Mouse (Mus musculus): ENCODE results near the gene Cdk6. TPM values are rescaled to one million over a fixed set of nuclear protein-coding genes. Genes with fewer than 3 reads are reported as not detected.
"Not testable (repeated sequence)": the region's sequence is repeated elsewhere in the genome, so short reads cannot be mapped to it uniquely, and the experiment has no call there.

Gene Cdk6
- polyA plus RNA-seq (2016; fragmentation: Nextera tagmentation; extraction: Ambion mirVana): 16.5 and 21.6 TPM in 2 replicates

GRCm38 (mm10) chr5:3341111-3341911 is at the start of gene Cdk6:
TSS of gene Cdk6 (plus strand) at chr5:3341485.
- Histone ChIP-seq H3K27me3 (ENCODE audit: low read depth, poor library complexity, severe bottlenecking) (peaks cover 31% of the 10 kb centered on the region), H3K36me3 (no peaks in the 10 kb centered on the region), H3K27ac (replicated peaks) (peak within 1 kb of the TSS; percentile 88), H3K4me1 (peaks cover 37% of the 10 kb centered on the region), H3K9me3 (replicated peaks) (0 out of 2 replicates have a peak, but pooled peaks cover 3% of the 10 kb centered on the region), H3K4me3 (peak within 1 kb of the TSS; percentile 79)
- WGBS: under 1% methylated on average over 58 of the region's 59 CpGs
- peak; percentile 64 for DNase-seq (ENCODE audit: low spot score)

GRCm38 (mm10) chr5:3293666-3294065 is 47.6 kb upstream of the Cdk6 start:
- Histone ChIP-seq H3K4me3 (no peak overlapping the region), H3K9me3 (replicated peaks) (no peaks in the 10 kb centered on the region), H3K27me3 (ENCODE audit: low read depth, poor library complexity, severe bottlenecking) (no peaks in the 10 kb centered on the region), H3K27ac (replicated peaks) (no peak overlapping the region), H3K4me1 (peaks cover 8% of the 10 kb centered on the region), H3K36me3 (no peaks in the 10 kb centered on the region)
- 84% methylated on average over 4 of the region's 4 CpGs for WGBS
- no peak for DNase-seq (ENCODE audit: low spot score)

GRCm38 (mm10) chr5:3300801-3301457 is 40.4 kb upstream of the Cdk6 start:
- no peak for DNase-seq (ENCODE audit: low spot score)
- H3K9me3 ChIP-seq (replicated peaks): no peaks in the 10 kb centered on the region; the same call in 1 of the 2 replicates
- H3K27me3 ChIP-seq (ENCODE audit: low read depth, poor library complexity, severe bottlenecking): no peaks in the 10 kb centered on the region
- H3K4me1 ChIP-seq: no peaks in the 10 kb centered on the region
- no peak overlapping the region for H3K27ac ChIP-seq (replicated peaks)
- H3K4me3 ChIP-seq: no peak overlapping the region
- WGBS: 86% methylated on average over 12 of the region's 12 CpGs
- H3K36me3 ChIP-seq: no peaks in the 10 kb centered on the region

- no peaks in the 10 kb centered on the region for H3K36me3 ChIP-seq
- no peaks in the 10 kb centered on the region for H3K27me3 ChIP-seq (ENCODE audit: low read depth, poor library complexity, severe bottlenecking)
- no peak overlapping the region for H3K4me3 ChIP-seq
- WGBS: 73% methylated on average over 5 of the region's 5 CpGs
- no peaks in the 10 kb centered on the region for H3K4me1 ChIP-seq
- DNase-seq (ENCODE audit: low spot score): no peak
- H3K27ac ChIP-seq (replicated peaks): no peak overlapping the region
- no peaks in the 10 kb centered on the region; the same call in 1 of the 2 replicates for H3K9me3 ChIP-seq (replicated peaks)
These were observed 39.8 kb upstream of the Cdk6 start for GRCm38 (mm10) chr5:3301535-3301934.

- H3K4me3 ChIP-seq: no peak overlapping the region
- no peak for DNase-seq (ENCODE audit: low spot score)
- no peak overlapping the region for H3K27ac ChIP-seq (replicated peaks)
- no peaks in the 10 kb centered on the region for H3K27me3 ChIP-seq (ENCODE audit: low read depth, poor library complexity, severe bottlenecking)
- H3K36me3 ChIP-seq: no peaks in the 10 kb centered on the region
- no peaks in the 10 kb centered on the region for H3K4me1 ChIP-seq
- WGBS: 94% methylated on average over 9 of the region's 9 CpGs
- H3K9me3 ChIP-seq (replicated peaks): no peaks in the 10 kb centered on the region; the same call in 1 of the 2 replicates
These were observed 37.4 kb upstream of the Cdk6 start for GRCm38 (mm10) chr5:3303876-3304275.

- 77% methylated on average over 1 of the region's 1 CpGs for WGBS
- Histone ChIP-seq H3K27ac (replicated peaks) (no peak overlapping the region), H3K4me3 (no peak overlapping the region), H3K4me1 (no peaks in the 10 kb centered on the region), H3K36me3 (no peaks in the 10 kb centered on the region), H3K27me3 (ENCODE audit: low read depth, poor library complexity, severe bottlenecking) (no peaks in the 10 kb centered on the region), H3K9me3 (replicated peaks) (no peaks in the 10 kb centered on the region; the same call in 1 of the 2 replicates)
- DNase-seq (ENCODE audit: low spot score): no peak
These were observed 35.1 kb upstream of the Cdk6 start for GRCm38 (mm10) chr5:3306146-3306545.

GRCm38 (mm10) chr5:3309122-3309521 is 32.2 kb upstream of the Cdk6 start:
- Histone ChIP-seq H3K27me3 (ENCODE audit: low read depth, poor library complexity, severe bottlenecking) (no peaks in the 10 kb centered on the region), H3K36me3 (no peaks in the 10 kb centered on the region), H3K4me1 (no peaks in the 10 kb centered on the region), H3K4me3 (no peak overlapping the region), H3K9me3 (replicated peaks) (no peaks in the 10 kb centered on the region; the same call in 1 of the 2 replicates), H3K27ac (replicated peaks) (no peak overlapping the region)
- DNase-seq (ENCODE audit: low spot score): no peak

- 70% methylated on average over 1 of the region's 1 CpGs for WGBS
- Histone ChIP-seq H3K36me3 (no peaks in the 10 kb centered on the region), H3K9me3 (replicated peaks) (no peaks in the 10 kb centered on the region), H3K4me3 (no peak overlapping the region), H3K27me3 (ENCODE audit: low read depth, poor library complexity, severe bottlenecking) (no peaks in the 10 kb centered on the region), H3K4me1 (no peaks in the 10 kb centered on the region), H3K27ac (replicated peaks) (no peak overlapping the region)
- no peak for DNase-seq (ENCODE audit: low spot score)
These were observed 31.7 kb upstream of the Cdk6 start for GRCm38 (mm10) chr5:3309587-3309986.

GRCm38 (mm10) chr5:3311156-3311555 is 30.1 kb upstream of the Cdk6 start:
- not testable (repeated sequence) for H3K4me3 ChIP-seq; H3K4me1 ChIP-seq; DNase-seq (ENCODE audit: low spot score); H3K27ac ChIP-seq (replicated peaks); H3K36me3 ChIP-seq; H3K9me3 ChIP-seq (replicated peaks); H3K27me3 ChIP-seq (ENCODE audit: low read depth, poor library complexity, severe bottlenecking)
- WGBS: 78% methylated on average over 7 of the region's 7 CpGs

GRCm38 (mm10) chr5:3317724-3318123 is 23.6 kb upstream of the Cdk6 start:
- H3K27me3 ChIP-seq (ENCODE audit: low read depth, poor library complexity, severe bottlenecking); H3K9me3 ChIP-seq (replicated peaks); DNase-seq (ENCODE audit: low spot score); H3K4me3 ChIP-seq; H3K27ac ChIP-seq (replicated peaks); H3K36me3 ChIP-seq; H3K4me1 ChIP-seq: not testable (repeated sequence)
- 87% methylated on average over 5 of the region's 5 CpGs for WGBS

GRCm38 (mm10) chr5:3320225-3320624 is 21.1 kb upstream of the Cdk6 start:
- WGBS: 17% methylated on average over 1 of the region's 1 CpGs
- no peak overlapping the region for H3K4me3 ChIP-seq
- H3K36me3 ChIP-seq: no peaks in the 10 kb centered on the region
- H3K27me3 ChIP-seq (ENCODE audit: low read depth, poor library complexity, severe bottlenecking): no peaks in the 10 kb centered on the region
- peaks cover 1% of the 10 kb centered on the region; the same call in 1 of the 2 replicates for H3K4me1 ChIP-seq
- no peak for DNase-seq (ENCODE audit: low spot score)
- no peak overlapping the region for H3K27ac ChIP-seq (replicated peaks)
- H3K9me3 ChIP-seq (replicated peaks): no peaks in the 10 kb centered on the region

- WGBS: 90% methylated on average over 6 of the region's 6 CpGs
- DNase-seq (ENCODE audit: low spot score): no peak
- no peak overlapping the region for H3K4me3 ChIP-seq
These were observed 19.2 kb upstream of the Cdk6 start for GRCm38 (mm10) chr5:3322052-3322451.

GRCm38 (mm10) chr5:3324116-3324515 is 17.2 kb upstream of the Cdk6 start:
- DNase-seq (ENCODE audit: low spot score): no peak
- H3K9me3 ChIP-seq (replicated peaks): no peaks in the 10 kb centered on the region
- no peak overlapping the region for H3K27ac ChIP-seq (replicated peaks)
- H3K4me1 ChIP-seq: peaks cover 8% of the 10 kb centered on the region
- 72% methylated on average over 4 of the region's 4 CpGs for WGBS
- H3K36me3 ChIP-seq: no peaks in the 10 kb centered on the region
- no peaks in the 10 kb centered on the region for H3K27me3 ChIP-seq (ENCODE audit: low read depth, poor library complexity, severe bottlenecking)
- H3K4me3 ChIP-seq: no peak overlapping the region

More at GRCm38 (mm10) chr5:3322052-3322451, 19.2 kb upstream of the Cdk6 start:
- Histone ChIP-seq H3K27me3 (ENCODE audit: low read depth, poor library complexity, severe bottlenecking) (no peaks in the 10 kb centered on the region), H3K27ac (replicated peaks) (no peak overlapping the region), H3K4me1 (peaks cover 8% of the 10 kb centered on the region), H3K9me3 (replicated peaks) (no peaks in the 10 kb centered on the region), H3K36me3 (no peaks in the 10 kb centered on the region)

All from midbrain, embryonic 10.5 days (tissue).